Mouse (Mus musculus): ENCODE results near the gene Gm5039.

- no peak for TF ChIP-seq CTCF (IDR thresholded peaks at IDR 0.05; ENCODE audit: extremely low read depth, insufficient read depth, low read length)
- no peak for TF ChIP-seq POLR2A (IDR thresholded peaks at IDR 0.05; ENCODE audit: extremely low read depth, insufficient read depth, low read length)
Observed at GRCm38 (mm10) chr12:88361120-88361445, 37.3 kb upstream of the Gm5039 start.
